Mouse (Mus musculus) hindbrain, embryonic 11.5 days (tissue): ENCODE measurements around the gene Wap. TPM values are rescaled to one million over a fixed set of nuclear protein-coding genes. Genes with fewer than 3 reads are reported as not detected.

ENCODE experiments used
- ATAC-seq: fragments of 200-750 bp; cut with Nextera tagmentation; 2 replicates; pipeline ENCODE4 v1.8.0; 2017; ENCODE audit warnings: mild to moderate bottlenecking, moderate TSS enrichment, moderate library complexity; ENCODE audit not compliant: low FRiP score
- DNase-seq: peaks from one replicate; pipeline ENCODE4 v3.0.0-alpha.2; 2015; ENCODE audit warnings: low spot score
- H3K27ac ChIP-seq: fragments of 300-500 bp; sonication (generic); 2 replicates; pipeline ENCODE4 v1.5.1; 2014; ENCODE audit warnings: mild to moderate bottlenecking, low read depth, low read length
- H3K27me3 ChIP-seq: fragments of 300-500 bp; sonication (generic); 2 replicates; pipeline ENCODE4 v1.6.1; 2014; ENCODE audit warnings: mild to moderate bottlenecking, low read length, moderate library complexity, mixed read lengths; ENCODE audit not compliant: control insufficient read depth, insufficient read depth
- H3K36me3 ChIP-seq: fragments of 300-500 bp; sonication (generic); 2 replicates; pipeline ENCODE4 v1.6.1; 2014; ENCODE audit warnings: mild to moderate bottlenecking, low read length, moderate library complexity, mixed read lengths; ENCODE audit not compliant: control insufficient read depth, insufficient read depth
- H3K4me1 ChIP-seq: fragments of 300-500 bp; sonication (generic); replicated peaks from 2 replicates; pipeline ENCODE4 v1.6.1; 2014; ENCODE audit warnings: low read length, mixed read lengths; ENCODE audit not compliant: control insufficient read depth, insufficient read depth
- H3K4me2 ChIP-seq: fragments of 300-500 bp; sonication (generic); replicated peaks from 2 replicates; pipeline ENCODE4 v1.6.1; 2014; ENCODE audit warnings: mild to moderate bottlenecking, low read depth, low read length
- H3K4me3 ChIP-seq: fragments of 300-500 bp; sonication (generic); 2 replicates; pipeline ENCODE4 v1.5.1; 2014; ENCODE audit warnings: low read depth, low read length
- H3K9ac ChIP-seq: fragments of 300-500 bp; sonication (generic); 2 replicates; pipeline ENCODE4 v1.6.1; 2014; ENCODE audit warnings: low read depth, low read length
- H3K9me3 ChIP-seq: fragments of 300-500 bp; sonication (generic); 2 replicates; pipeline ENCODE4 v1.6.1; 2016; ENCODE audit warnings: low read length; ENCODE audit not compliant: control insufficient read depth
- WGBS: fragments of 180-500 bp; shearing (Covaris S2); extraction: QIAGEN DNeasy Blood & Tissue Kit; methylation state at CpG from one replicate; pipeline ENCODE4 v1.1.7; 2014; 5-methylcytosine and 5-hydroxymethylcytosine counted together
- polyA plus RNA-seq: library from polyadenylated mRNA; unstranded; fragments of >200 nt; fragmentation: Nextera tagmentation; extraction: Ambion mirVana; gene quantifications from 2 replicates; pipeline ENCODE4 v1.2.1, GENCODE M21; 2014

Wap gene
- polyA plus RNA-seq, 1 experiment from 2014 or later, result not detected

DNA sequence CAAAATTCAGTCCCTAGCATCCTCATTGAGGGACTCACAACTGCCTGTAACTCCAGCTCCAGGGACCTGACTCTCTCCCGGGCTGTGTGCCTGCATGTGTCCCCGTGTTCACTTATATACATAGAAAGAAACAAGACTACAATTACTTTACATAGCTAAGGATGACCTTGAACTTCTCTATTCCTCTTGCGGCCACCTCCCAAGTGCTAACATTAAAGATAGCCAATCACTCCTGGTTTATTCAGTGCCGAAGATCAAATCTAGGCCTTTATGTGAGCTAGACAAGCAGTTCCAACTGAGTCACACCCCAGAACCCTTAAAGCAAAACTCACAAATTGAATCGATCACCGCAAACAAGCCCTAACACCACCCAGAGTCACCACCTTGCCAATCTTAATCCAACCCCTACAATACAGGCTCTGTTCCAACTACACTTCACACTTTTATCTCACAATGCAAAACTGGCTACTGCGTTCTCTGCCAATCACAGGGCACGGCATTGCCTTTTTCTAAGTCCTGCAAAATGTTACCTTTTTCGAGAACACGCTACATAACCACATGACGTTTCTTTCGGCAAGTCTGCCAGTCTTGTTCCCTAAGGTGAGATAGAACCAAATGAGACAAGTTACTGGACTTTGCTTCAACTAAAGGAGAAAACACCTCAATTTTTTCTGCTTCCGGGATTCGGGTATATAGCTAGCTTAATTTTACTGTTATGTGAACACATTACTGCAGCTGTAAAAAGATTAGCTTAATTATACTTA lies 13.6 kb downstream of the Wap start:
- Histone ChIP-seq H3K27ac (no peak overlapping the region), H3K9ac (peak overlapping the region; percentile 87), H3K4me2 (peak overlapping the region; percentile 48), H3K4me1 (no peaks in the 10 kb centered on the region; the same call in 1 of the 2 replicates), H3K27me3 (no peaks in the 10 kb centered on the region), H3K9me3 (no peaks in the 10 kb centered on the region), H3K36me3 (peaks cover 11% of the 10 kb centered on the region; the same call in 1 of the 2 replicates), H3K4me3 (peak overlapping the region; percentile 74)
- no peak for DNase-seq
- ATAC-seq, result no peak
- 73% methylated on average over 14 of the region's 14 CpGs for WGBS

- Histone ChIP-seq H3K4me1 (no peaks in the 10 kb centered on the region; the same call in 1 of the 2 replicates), H3K27ac (no peak overlapping the region), H3K27me3 (no peaks in the 10 kb centered on the region), H3K4me3 (no peak overlapping the region), H3K36me3 (peaks cover 11% of the 10 kb centered on the region), H3K9me3 (no peaks in the 10 kb centered on the region), H3K4me2 (no peak overlapping the region), H3K9ac (no peak overlapping the region)
- WGBS, result 94% methylated on average over 10 of the region's 10 CpGs
- no peak for DNase-seq
- no peak for ATAC-seq
Measured at GRCm38 (mm10) chr11:6623704-6624103, 14.7 kb downstream of the Wap start.

GRCm38 (mm10) chr11:6615250-6616205 lies 22.9 kb downstream of the Wap start:
- no peak for DNase-seq
- Histone ChIP-seq H3K4me2 (no peak overlapping the region), H3K9ac (no peak overlapping the region), H3K4me1 (no peaks in the 10 kb centered on the region), H3K9me3 (no peaks in the 10 kb centered on the region), H3K4me3 (no peak overlapping the region), H3K36me3 (peaks cover 32% of the 10 kb centered on the region), H3K27ac (no peak overlapping the region), H3K27me3 (no peaks in the 10 kb centered on the region)
- 95% methylated on average over 12 of the region's 12 CpGs for WGBS
- no peak for ATAC-seq

- Histone ChIP-seq H3K4me2 (peak within 1 kb of the TSS; percentile 57), H3K27me3 (peaks cover 4% of the 10 kb centered on the region), H3K9me3 (no peaks in the 10 kb centered on the region), H3K27ac (peak within 1 kb of the TSS; percentile 85), H3K4me3 (peak within 1 kb of the TSS; percentile 52), H3K4me1 (peaks cover 2% of the 10 kb centered on the region; the same call in 1 of the 2 replicates), H3K36me3 (no peaks in the 10 kb centered on the region), H3K9ac (peak within 1 kb of the TSS; percentile 77)
- ATAC-seq (peak; percentile 91), DNase-seq (peak; percentile 79)
- 6% methylated on average over 35 of the region's 41 CpGs for WGBS
Measured at GRCm38 (mm10) chr11:6605491-6606399, 32.7 kb downstream of the Wap start, which contains the start of gene Nacad. Nacad (minus strand) TSS chr11:6606053.

DNA sequence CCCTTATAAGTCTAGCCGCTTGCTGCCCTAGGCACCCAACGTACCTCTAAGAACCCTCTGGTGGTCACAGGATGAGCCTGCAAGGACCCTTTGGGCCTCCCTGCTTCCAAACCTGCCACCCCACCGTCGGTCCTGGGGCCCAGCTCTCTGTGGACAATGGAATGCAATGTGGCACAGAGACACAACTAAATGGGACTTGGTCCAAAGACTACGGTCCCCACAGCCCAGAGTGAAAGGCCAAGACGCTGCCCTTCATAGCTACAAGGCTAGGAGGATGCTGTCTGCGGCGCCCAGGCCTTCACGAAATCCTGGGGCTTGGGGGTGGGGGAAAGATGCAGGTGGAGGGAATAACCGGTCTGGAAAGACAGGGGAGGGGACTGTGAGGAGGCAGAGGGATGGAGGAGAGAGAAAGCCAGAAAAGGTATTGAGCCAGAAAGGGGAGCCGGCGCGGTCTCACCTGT lies 33.4 kb downstream of the Wap start:
- ATAC-seq, result peak; percentile 0; the same call in 1 of the 2 replicates
- H3K4me2 ChIP-seq, result peak overlapping the region; percentile 57
- H3K9me3 ChIP-seq, result no peaks in the 10 kb centered on the region
- peak overlapping the region; percentile 85 for H3K27ac ChIP-seq
- peaks cover 5% of the 10 kb centered on the region for H3K4me1 ChIP-seq
- H3K4me3 ChIP-seq, result peak overlapping the region; percentile 52
- H3K36me3 ChIP-seq, result no peaks in the 10 kb centered on the region
- 12% methylated on average over 13 of the region's 13 CpGs for WGBS
- peak; percentile 47 for DNase-seq
- peak overlapping the region; percentile 77 for H3K9ac ChIP-seq
- H3K27me3 ChIP-seq, result peaks cover 4% of the 10 kb centered on the region

GRCm38 (mm10) chr11:6604604-6604936 lies 33.9 kb downstream of the Wap start:
- Histone ChIP-seq H3K4me1 (peaks cover 9% of the 10 kb centered on the region), H3K27me3 (peaks cover 4% of the 10 kb centered on the region), H3K36me3 (no peaks in the 10 kb centered on the region), H3K4me3 (peak overlapping the region; percentile 52), H3K4me2 (peak overlapping the region; percentile 57), H3K9me3 (no peaks in the 10 kb centered on the region), H3K9ac (peak overlapping the region; percentile 77), H3K27ac (peak overlapping the region; percentile 85)
- DNase-seq (no peak), ATAC-seq (no peak)

- Histone ChIP-seq H3K9ac (peak overlapping the region; percentile 77), H3K4me1 (peaks cover 13% of the 10 kb centered on the region), H3K27ac (0 out of 2 replicates have a peak overlapping the region, but pooled peaks have one; percentile 48), H3K4me2 (peak overlapping the region; percentile 57), H3K4me3 (peak overlapping the region; percentile 52), H3K9me3 (no peaks in the 10 kb centered on the region), H3K36me3 (no peaks in the 10 kb centered on the region), H3K27me3 (peaks cover 4% of the 10 kb centered on the region)
- WGBS, result 47% methylated on average over 12 of the region's 12 CpGs
- DNase-seq (peak; percentile 35), ATAC-seq (no peak)
Measured at GRCm38 (mm10) chr11:6603887-6604603, 34.4 kb downstream of the Wap start.
